Mouse (Mus musculus): ENCODE measurements around the gene Retsat.

GRCm38 (mm10) chr6:72597083-72597874, 996 bp upstream of the Retsat start:
- TF ChIP-seq POLR2A (IDR thresholded peaks at IDR 0.05; ENCODE audit: control insufficient read depth, extremely low read depth, insufficient read depth, low read length, poor library complexity) (no peak), CTCF (IDR thresholded peaks at IDR 0.05; ENCODE audit: borderline replicate concordance, control insufficient read depth, extremely low read depth, insufficient read depth, low read length, poor library complexity) (no peak)

All from thymus, adult 2 months (tissue).